Mouse (Mus musculus) mammary gland, adult 2 months (tissue): ENCODE data around the gene Slc9b2. TPM values are rescaled to one million over a fixed set of nuclear protein-coding genes. Genes with fewer than 3 reads are reported as not detected.

Experiments used
- polyA plus RNA-seq: library from polyadenylated mRNA; depleted of rRNA; stranded (reverse); fragments of >200 nt; gene quantifications from 2 replicates; pipeline ENCODE4 v1.2.3, GENCODE M21; 2012; ENCODE audit warnings: low replicate concordance; rRNA removed

The Slc9b2 gene
- polyA plus RNA-seq = 0.20 and 0.59 TPM in 2 replicates

DNA sequence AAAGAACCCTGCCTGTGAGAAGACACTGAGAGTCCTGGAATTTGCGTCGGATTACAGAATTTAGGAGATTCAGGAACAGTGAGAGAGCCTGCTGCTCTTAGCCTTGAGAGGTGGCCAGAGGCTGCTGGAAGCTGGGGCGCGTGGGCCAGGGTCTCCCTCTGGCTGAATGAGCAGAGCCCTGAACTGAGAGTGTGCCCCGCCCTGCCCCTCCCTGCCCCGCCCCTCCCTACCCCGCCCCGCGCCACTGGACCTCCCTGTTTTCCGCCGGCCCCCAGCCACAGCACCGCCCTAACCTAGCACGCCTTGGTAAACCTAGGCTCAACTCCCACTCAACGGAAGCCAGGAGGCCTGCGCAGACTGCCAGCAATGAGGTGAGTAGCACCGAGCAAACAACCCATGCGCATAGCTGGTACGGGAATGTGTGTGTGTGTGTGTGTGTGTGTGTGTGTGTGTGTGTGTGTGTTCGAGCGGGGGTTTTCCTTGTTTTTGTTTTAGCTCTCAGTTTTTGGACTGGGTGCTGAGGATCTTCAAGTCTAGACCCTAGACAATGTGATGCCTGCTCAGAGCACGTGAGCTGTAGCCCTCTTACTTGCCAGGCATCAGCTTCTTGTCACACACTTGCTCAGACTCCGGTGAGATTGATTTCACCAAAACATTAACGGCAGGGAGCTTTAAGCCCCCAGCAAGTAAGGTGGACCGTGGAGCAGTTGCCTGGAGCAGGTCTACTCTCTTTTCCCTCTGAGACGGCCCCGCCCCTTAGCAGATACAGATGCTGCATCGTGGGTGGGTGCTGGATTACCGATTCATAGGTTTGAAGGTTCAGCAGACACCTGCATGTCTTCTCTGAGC is at the start of gene Slc9b2:
Slc9b2 (plus strand) TSS at position 290 of the 849 bp plus-strand sequence.

DNA sequence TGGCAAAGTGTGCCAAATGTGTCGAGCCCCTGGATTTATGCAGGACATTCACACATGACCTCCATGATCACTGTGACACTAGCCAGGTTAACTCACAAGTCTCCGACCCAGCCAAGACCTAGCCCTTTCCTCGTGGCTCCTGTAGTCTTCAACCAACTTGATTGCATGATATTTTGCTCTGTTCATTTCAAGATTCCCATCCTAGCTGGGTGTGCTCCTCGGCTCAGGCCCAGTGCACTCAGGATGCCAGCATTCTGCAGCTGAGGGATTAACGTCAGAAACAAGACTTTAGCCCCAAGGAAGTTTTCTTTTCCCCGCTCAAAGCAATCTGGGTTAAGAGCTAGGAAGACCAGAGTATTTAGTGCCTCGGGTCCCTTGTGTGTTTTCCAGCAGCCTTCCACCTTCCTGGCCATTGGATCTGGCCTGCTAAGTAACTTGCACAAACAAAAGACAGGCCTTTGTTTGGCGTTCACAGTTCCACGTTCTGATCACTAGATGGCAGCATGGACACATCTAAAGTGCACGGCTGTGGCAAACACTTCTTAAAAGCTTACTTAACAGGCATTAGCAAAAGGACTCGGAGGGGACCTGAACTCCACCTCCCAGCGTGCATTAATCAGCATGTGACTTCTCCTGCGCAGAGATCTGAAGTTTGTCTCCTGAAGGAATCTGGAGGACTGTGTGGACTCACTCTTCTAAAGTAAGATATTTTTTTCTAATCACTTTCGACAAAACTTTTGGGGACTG is 26.7 kb upstream of the Slc9b2 start, which contains the start of gene Bdh2:
Bdh2 (plus strand) TSS at position 553 of the 747 bp plus-strand sequence.

DNA sequence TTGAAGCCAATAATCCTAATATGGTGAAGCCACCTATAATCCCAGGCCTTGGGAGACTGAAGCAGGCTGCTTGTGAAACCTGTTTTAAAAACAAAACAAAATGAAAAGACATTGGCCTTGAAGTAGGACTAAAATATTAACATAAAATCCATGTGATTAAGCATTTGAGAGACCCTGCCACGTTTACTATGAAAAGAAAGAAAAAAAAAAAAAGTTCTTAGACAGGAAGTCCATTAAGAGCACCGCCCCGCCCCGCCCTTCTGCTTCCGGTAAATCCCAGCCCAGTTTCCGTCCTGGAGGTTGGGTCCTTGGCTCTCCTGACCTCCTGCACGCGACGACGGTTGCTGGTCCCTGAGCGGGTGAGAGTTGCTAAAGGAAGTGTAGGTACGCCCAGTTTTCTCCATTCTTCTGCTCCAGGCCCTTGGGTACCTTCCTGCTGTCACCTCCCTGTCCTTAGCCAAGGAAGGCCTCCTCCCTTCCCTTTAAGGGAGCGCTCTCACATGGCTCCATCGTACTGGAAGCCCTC is 40.3 kb downstream of the Slc9b2 start, which contains the start of gene Slc9b1:
Slc9b1 (plus strand) TSS at position 291 of the 526 bp plus-strand sequence.

Other genes starting within 250 kb of the Slc9b2 start
- gene Cenpe, start 95.2 kb upstream of the Slc9b2 start, polyA plus RNA-seq = 0.33 and 0.59 TPM in 2 replicates
- 1.1 and 3.7 TPM in 2 replicates for gene Bdh2, start 26.5 kb upstream of the Slc9b2 start, polyA plus RNA-seq
- gene Slc9b1, start 40.3 kb downstream of the Slc9b2 start, polyA plus RNA-seq = 0.07 TPM in 1 of 2 replicates, not detected in the other
- gene Cisd2, start 116.2 kb downstream of the Slc9b2 start, polyA plus RNA-seq = 14.3 and 27.6 TPM in 2 replicates
- 272 and 312 TPM in 2 replicates for gene Ube2d3, start 130.4 kb downstream of the Slc9b2 start, polyA plus RNA-seq
- gene Manba, start 177.9 kb downstream of the Slc9b2 start, polyA plus RNA-seq = 4.8 and 5.7 TPM in 2 replicates